Mouse (Mus musculus): Measurements from ENCODE around the gene Rptor. TPM values are rescaled to one million over a fixed set of nuclear protein-coding genes. Genes with fewer than 3 reads are reported as not detected.
A peak's percentile ranks its signal among the peaks of the same experiment; 100 is the strongest.

The Rptor gene
- total and polyA plus RNA-seq, 2 experiments = 11.2 to 18.4 TPM

GRCm38 (mm10) chr11:119941794-119942193 is 339.1 kb downstream of the Rptor start:
- no peak overlapping the region for H3K9ac ChIP-seq (ENCODE audit: low read depth, low read length)
- H3K27ac ChIP-seq (replicated peaks; ENCODE audit: insufficient read depth, low read depth, low read length) = no peak overlapping the region
- DNase-seq (ENCODE audit: extremely low read depth, low read depth, low spot score) = no peak
- TF ChIP-seq CTCF (IDR thresholded peaks at IDR 0.05; ENCODE audit: low read depth, low read length) = no peak
- peaks cover 46% of the 10 kb centered on the region for H3K4me1 ChIP-seq (ENCODE audit: control insufficient read depth, insufficient read depth, low read length)
- H3K79me2 ChIP-seq (ENCODE audit: control insufficient read depth, insufficient read depth, low read length) = peaks cover 25% of the 10 kb centered on the region
- no peaks in the 10 kb centered on the region for H3K27me3 ChIP-seq (ENCODE audit: control insufficient read depth, insufficient read depth, low read length)
- 25% methylated on average over 8 of the region's 8 CpGs for WGBS
- H3K4me3 ChIP-seq (ENCODE audit: insufficient read depth, low read depth, low read length) = peak overlapping the region; percentile 76; the same call in 1 of the 2 replicates
- no peaks in the 10 kb centered on the region for H3K36me3 ChIP-seq (ENCODE audit: control insufficient read depth, insufficient read depth, low read length)

- Histone ChIP-seq H3K4me1 (ENCODE audit: control insufficient read depth, insufficient read depth, low read length) (peaks cover 46% of the 10 kb centered on the region), H3K79me2 (ENCODE audit: control insufficient read depth, insufficient read depth, low read length) (peaks cover 25% of the 10 kb centered on the region), H3K9ac (ENCODE audit: low read depth, low read length) (peak overlapping the region; percentile 81), H3K27ac (replicated peaks; ENCODE audit: insufficient read depth, low read depth, low read length) (peak overlapping the region; percentile 29), H3K4me3 (ENCODE audit: insufficient read depth, low read depth, low read length) (peak overlapping the region; percentile 76), H3K36me3 (ENCODE audit: control insufficient read depth, insufficient read depth, low read length) (no peaks in the 10 kb centered on the region), H3K27me3 (ENCODE audit: control insufficient read depth, insufficient read depth, low read length) (no peaks in the 10 kb centered on the region)
- peak; percentile 54 for DNase-seq (ENCODE audit: extremely low read depth, low read depth, low spot score)
- WGBS = under 1% methylated on average over 43 of the region's 43 CpGs
- TF ChIP-seq POLR2A (IDR thresholded peaks at IDR 0.05; ENCODE audit: extremely low read depth, insufficient read depth, low read length) = no peak
- TF ChIP-seq CTCF (IDR thresholded peaks at IDR 0.05; ENCODE audit: low read depth, low read length) = no peak
Observed at GRCm38 (mm10) chr11:119942201-119942726, 339.6 kb downstream of the Rptor start.

GRCm38 (mm10) chr11:119942727-119943427 is 340.2 kb downstream of the Rptor start, which contains the start of gene Baiap2:
Baiap2 (plus strand) TSS chr11:119942763.
- Histone ChIP-seq H3K27ac (replicated peaks; ENCODE audit: insufficient read depth, low read depth, low read length) (peak within 1 kb of the TSS; percentile 41), H3K79me2 (ENCODE audit: control insufficient read depth, insufficient read depth, low read length) (peaks cover 26% of the 10 kb centered on the region), H3K4me3 (ENCODE audit: insufficient read depth, low read depth, low read length) (peak within 1 kb of the TSS; percentile 76), H3K9ac (ENCODE audit: low read depth, low read length) (peak within 1 kb of the TSS; percentile 97), H3K4me1 (ENCODE audit: control insufficient read depth, insufficient read depth, low read length) (peaks cover 43% of the 10 kb centered on the region), H3K36me3 (ENCODE audit: control insufficient read depth, insufficient read depth, low read length) (no peaks in the 10 kb centered on the region), H3K27me3 (ENCODE audit: control insufficient read depth, insufficient read depth, low read length) (no peaks in the 10 kb centered on the region)
- no peak for TF ChIP-seq CTCF (IDR thresholded peaks at IDR 0.05; ENCODE audit: low read depth, low read length)
- TF ChIP-seq POLR2A (IDR thresholded peaks at IDR 0.05; ENCODE audit: extremely low read depth, insufficient read depth, low read length) = peak; percentile 100
- WGBS = under 1% methylated on average over 66 of the region's 79 CpGs
- DNase-seq (ENCODE audit: extremely low read depth, low read depth, low spot score) = peak; percentile 77

GRCm38 (mm10) chr11:119943428-119943988 is 340.8 kb downstream of the Rptor start:
- under 1% methylated on average over 32 of the region's 32 CpGs for WGBS
- Histone ChIP-seq H3K27ac (replicated peaks; ENCODE audit: insufficient read depth, low read depth, low read length) (peak overlapping the region; percentile 41), H3K27me3 (ENCODE audit: control insufficient read depth, insufficient read depth, low read length) (no peaks in the 10 kb centered on the region), H3K36me3 (ENCODE audit: control insufficient read depth, insufficient read depth, low read length) (no peaks in the 10 kb centered on the region), H3K4me1 (ENCODE audit: control insufficient read depth, insufficient read depth, low read length) (peaks cover 43% of the 10 kb centered on the region), H3K9ac (ENCODE audit: low read depth, low read length) (peak overlapping the region; percentile 97), H3K79me2 (ENCODE audit: control insufficient read depth, insufficient read depth, low read length) (peaks cover 33% of the 10 kb centered on the region), H3K4me3 (ENCODE audit: insufficient read depth, low read depth, low read length) (peak overlapping the region; percentile 62)
- TF ChIP-seq CTCF (IDR thresholded peaks at IDR 0.05; ENCODE audit: low read depth, low read length) (no peak), POLR2A (IDR thresholded peaks at IDR 0.05; ENCODE audit: extremely low read depth, insufficient read depth, low read length) (no peak)
- DNase-seq (ENCODE audit: extremely low read depth, low read depth, low spot score) = peak; percentile 48

GRCm38 (mm10) chr11:119945343-119945742 is 342.6 kb downstream of the Rptor start:
- Histone ChIP-seq H3K27ac (replicated peaks; ENCODE audit: insufficient read depth, low read depth, low read length) (peak overlapping the region; percentile 86), H3K79me2 (ENCODE audit: control insufficient read depth, insufficient read depth, low read length) (peaks cover 46% of the 10 kb centered on the region), H3K4me1 (ENCODE audit: control insufficient read depth, insufficient read depth, low read length) (peaks cover 42% of the 10 kb centered on the region), H3K27me3 (ENCODE audit: control insufficient read depth, insufficient read depth, low read length) (no peaks in the 10 kb centered on the region), H3K4me3 (ENCODE audit: insufficient read depth, low read depth, low read length) (peak overlapping the region; percentile 62), H3K36me3 (ENCODE audit: control insufficient read depth, insufficient read depth, low read length) (no peaks in the 10 kb centered on the region), H3K9ac (ENCODE audit: low read depth, low read length) (peak overlapping the region; percentile 64)
- TF ChIP-seq POLR2A (IDR thresholded peaks at IDR 0.05; ENCODE audit: extremely low read depth, insufficient read depth, low read length) (no peak), CTCF (IDR thresholded peaks at IDR 0.05; ENCODE audit: low read depth, low read length) (no peak)
- WGBS = 17% methylated on average over 7 of the region's 7 CpGs
- DNase-seq (ENCODE audit: extremely low read depth, low read depth, low spot score) = peak; percentile 97

All from liver, adult 2 months (tissue).